Comparison of ENCODE assay signal across 8 mouse cellular contexts in the genomic region with DNA sequence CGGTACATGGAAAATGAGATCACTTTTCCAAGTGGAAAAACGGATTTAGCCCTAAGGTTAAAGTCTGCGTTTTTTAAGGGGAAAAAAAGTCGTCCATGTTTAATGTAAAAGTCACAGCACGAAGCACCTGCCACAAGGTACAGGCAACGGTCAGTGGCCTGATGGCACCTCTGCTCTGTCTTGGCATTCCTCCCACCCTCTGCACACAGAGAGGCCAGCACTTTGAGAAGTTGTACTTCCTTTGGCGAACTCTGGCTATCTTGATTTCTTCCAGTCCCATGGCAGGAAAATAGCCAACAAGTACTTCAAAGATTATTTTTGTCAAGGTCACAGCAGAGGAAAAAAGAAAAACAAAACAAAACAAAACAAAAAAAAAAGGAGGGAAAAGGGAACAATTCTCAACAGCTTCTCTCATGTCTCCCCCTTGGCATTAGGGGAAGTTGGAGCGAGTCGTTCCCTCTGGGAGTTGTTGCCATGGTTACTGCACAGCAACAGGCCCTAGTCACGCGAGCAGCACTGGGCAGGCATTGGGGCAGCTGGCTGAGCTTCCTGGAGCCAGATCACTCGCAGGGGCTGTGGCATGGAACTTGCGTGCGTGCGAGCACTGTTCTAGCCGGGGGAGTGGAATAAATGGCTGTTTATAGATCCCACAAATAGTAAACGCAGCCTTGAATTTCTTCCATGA. TPM values are rescaled to one million over a fixed set of nuclear protein-coding genes. Genes with fewer than 3 reads are reported as not detected.
DNase-seq lines count a peak whose midpoint lies in the region; ATAC-seq lines count a peak whose summit lies in the region.

No protein-coding gene starts in this region.

- peak overlapping the region; percentile 16; the same call in 1 of the 2 replicates for H3K9ac ChIP-seq in forebrain, embryonic 11.5 days (ENCODE audit: low read length)
- H3K9ac ChIP-seq in heart, embryonic 13.5 days, result peak overlapping the region; percentile 37; the same call in 1 of the 2 replicates
- no peak overlapping the region for H3K9ac ChIP-seq in kidney, embryonic 16.5 days (replicated peaks; ENCODE audit: low read length)
- H3K9ac ChIP-seq in liver, embryonic 11.5 days (ENCODE audit: low read depth, low read length), result no peak overlapping the region
- no peak overlapping the region for H3K9ac ChIP-seq in neural tube, embryonic 12.5 days

- ATAC-seq in forebrain, embryonic 11.5 days (replicated peaks; ENCODE audit: low FRiP score), result peak; percentile 97
- peak; percentile 46; the same call in 1 of the 2 replicates for ATAC-seq in heart, embryonic 13.5 days (ENCODE audit: extremely low read depth, insufficient number of reproducible peaks, low FRiP score, low TSS enrichment)
- peak; percentile 94 for ATAC-seq in kidney, embryonic 16.5 days (ENCODE audit: low FRiP score, low TSS enrichment)
- peak; percentile 61; the same call in 1 of the 2 replicates for ATAC-seq in liver, embryonic 11.5 days (replicated peaks; ENCODE audit: low FRiP score)
- peak; percentile 96 for ATAC-seq in neural tube, embryonic 12.5 days (ENCODE audit: low FRiP score, low read depth)

- H3K4me3 ChIP-seq in forebrain, embryonic 11.5 days (ENCODE audit: low read depth, low read length), result no peak overlapping the region
- H3K4me3 ChIP-seq in heart, embryonic 13.5 days, result peak overlapping the region; percentile 27
- peak overlapping the region; percentile 12; the same call in 1 of the 2 replicates for H3K4me3 ChIP-seq in kidney, embryonic 16.5 days (ENCODE audit: low read length)
- H3K4me3 ChIP-seq in liver, embryonic 11.5 days (ENCODE audit: low read depth, low read length), result no peak overlapping the region
- no peak overlapping the region for H3K4me3 ChIP-seq in neural tube, embryonic 12.5 days

- 32% methylated on average over 17 of the region's 17 CpGs for WGBS in forebrain, embryonic 11.5 days
- WGBS in heart, embryonic 13.5 days, result 21% methylated on average over 17 of the region's 17 CpGs
- 28% methylated on average over 17 of the region's 17 CpGs for WGBS in kidney, embryonic 16.5 days
- WGBS in liver, embryonic 11.5 days, result 47% methylated on average over 17 of the region's 17 CpGs
- WGBS in neural tube, embryonic 12.5 days, result 30% methylated on average over 17 of the region's 17 CpGs

- peak overlapping the region; percentile 34; the same call in 1 of the 2 replicates for H3K4me2 ChIP-seq in forebrain, embryonic 11.5 days (ENCODE audit: low read depth, low read length, severe bottlenecking)
- peak overlapping the region; percentile 62 for H3K4me2 ChIP-seq in heart, embryonic 13.5 days
- H3K4me2 ChIP-seq in kidney, embryonic 16.5 days (replicated peaks; ENCODE audit: low read depth, low read length), result peak overlapping the region; percentile 30
- no peak overlapping the region; the same call in 1 of the 2 replicates for H3K4me2 ChIP-seq in liver, embryonic 11.5 days
- peak overlapping the region; percentile 37 for H3K4me2 ChIP-seq in neural tube, embryonic 12.5 days (replicated peaks)

- H3K27me3 ChIP-seq in forebrain, embryonic 11.5 days (ENCODE audit: control insufficient read depth, insufficient read depth, low read length), result no peaks in the 10 kb centered on the region
- peaks cover 4% of the 10 kb centered on the region; the same call in 1 of the 2 replicates for H3K27me3 ChIP-seq in heart, embryonic 13.5 days (replicated peaks)
- H3K27me3 ChIP-seq in kidney, embryonic 16.5 days (ENCODE audit: insufficient read depth, low read length), result no peaks in the 10 kb centered on the region; the same call in 1 of the 2 replicates
- no peaks in the 10 kb centered on the region for H3K27me3 ChIP-seq in liver, embryonic 11.5 days (replicated peaks; ENCODE audit: control insufficient read depth, insufficient read depth, low read length)
- no peaks in the 10 kb centered on the region for H3K27me3 ChIP-seq in neural tube, embryonic 12.5 days (replicated peaks)

- DNase-seq in layer of hippocampus, adult 11-12 months (ENCODE audit: low spot score), result peak; percentile 63
- DNase-seq in layer of hippocampus, adult 9-10 months (ENCODE audit: low spot score), result no peak
- DNase-seq in forebrain, embryonic 11.5 days (ENCODE audit: low spot score), result peak; percentile 85
- peak; percentile 36 for DNase-seq in liver, embryonic 11.5 days (ENCODE audit: low spot score)
- peak; percentile 58 to 71 for DNase-seq in urinary bladder, postnatal 4 days (ENCODE audit: low spot score in 2 of 2)

- H3K27ac ChIP-seq in forebrain, embryonic 11.5 days (ENCODE audit: low read depth, low read length), result no peak overlapping the region
- peak overlapping the region; percentile 13; the same call in 1 of the 2 replicates for H3K27ac ChIP-seq in heart, embryonic 13.5 days (replicated peaks)
- no peak overlapping the region for H3K27ac ChIP-seq in kidney, embryonic 16.5 days (ENCODE audit: low read length)
- H3K27ac ChIP-seq in liver, embryonic 11.5 days (ENCODE audit: low read depth, low read length), result no peak overlapping the region
- no peak overlapping the region for H3K27ac ChIP-seq in neural tube, embryonic 12.5 days

- no peaks in the 10 kb centered on the region; the same call in 1 of the 2 replicates for H3K4me1 ChIP-seq in forebrain, embryonic 11.5 days (replicated peaks; ENCODE audit: control insufficient read depth, insufficient read depth, low read length)
- peaks cover 18% of the 10 kb centered on the region for H3K4me1 ChIP-seq in heart, embryonic 13.5 days
- peaks cover 7% of the 10 kb centered on the region for H3K4me1 ChIP-seq in kidney, embryonic 16.5 days (ENCODE audit: insufficient read depth, low read length)
- H3K4me1 ChIP-seq in liver, embryonic 11.5 days (replicated peaks; ENCODE audit: control insufficient read depth, insufficient read depth, low read length), result peaks cover 7% of the 10 kb centered on the region; the same call in 1 of the 2 replicates
- peaks cover 9% of the 10 kb centered on the region for H3K4me1 ChIP-seq in neural tube, embryonic 12.5 days

- H3K36me3 ChIP-seq in forebrain, embryonic 11.5 days (ENCODE audit: control insufficient read depth, insufficient read depth, low read length), result no peaks in the 10 kb centered on the region
- no peaks in the 10 kb centered on the region for H3K36me3 ChIP-seq in heart, embryonic 13.5 days
- no peaks in the 10 kb centered on the region for H3K36me3 ChIP-seq in kidney, embryonic 16.5 days (ENCODE audit: insufficient read depth, low read length)
- no peaks in the 10 kb centered on the region for H3K36me3 ChIP-seq in liver, embryonic 11.5 days (ENCODE audit: control insufficient read depth, insufficient read depth, low read length)
- no peaks in the 10 kb centered on the region for H3K36me3 ChIP-seq in neural tube, embryonic 12.5 days

- H3K9me3 ChIP-seq in forebrain, embryonic 11.5 days (ENCODE audit: control insufficient read depth, low read length), result no peaks in the 10 kb centered on the region
- no peaks in the 10 kb centered on the region for H3K9me3 ChIP-seq in heart, embryonic 13.5 days
- no peaks in the 10 kb centered on the region for H3K9me3 ChIP-seq in kidney, embryonic 16.5 days (ENCODE audit: low read length)
- no peaks in the 10 kb centered on the region for H3K9me3 ChIP-seq in liver, embryonic 11.5 days (ENCODE audit: control insufficient read depth, low read length)
- no peaks in the 10 kb centered on the region for H3K9me3 ChIP-seq in neural tube, embryonic 12.5 days

RNA-seq across cellular contexts. Expression of gene Exoc3, which starts 36.8 kb away (rescaled TPM):
- 71.1 and 80.1 TPM in 2 replicates for polyA plus RNA-seq in forebrain, embryonic 11.5 days (2014; fragmentation: Nextera tagmentation; extraction: Ambion mirVana)
- polyA plus RNA-seq in heart, embryonic 13.5 days (2015; fragmentation: Nextera tagmentation; extraction: Ambion mirVana), result 46.9 and 56.7 TPM in 2 replicates
- 68.1 and 70.0 TPM in 2 replicates for polyA plus RNA-seq in kidney, embryonic 16.5 days (2015; fragmentation: Nextera tagmentation; extraction: Ambion mirVana)
- polyA plus RNA-seq in liver, embryonic 11.5 days (2014; fragmentation: Nextera tagmentation; extraction: Ambion mirVana), result 50.2 and 55.9 TPM in 2 replicates
- polyA plus RNA-seq in neural tube, embryonic 12.5 days (2016; fragmentation: Nextera tagmentation; extraction: Ambion mirVana), result 83.6 and 91.4 TPM in 2 replicates

RNA-seq across cellular contexts. Expression of gene Ahrr, which starts 46.8 kb away (rescaled TPM):
- 1.1 and 1.8 TPM in 2 replicates for polyA plus RNA-seq in forebrain, embryonic 11.5 days (2014; fragmentation: Nextera tagmentation; extraction: Ambion mirVana)
- 0.51 and 0.61 TPM in 2 replicates for polyA plus RNA-seq in heart, embryonic 13.5 days (2015; fragmentation: Nextera tagmentation; extraction: Ambion mirVana)
- 0.46 and 0.55 TPM in 2 replicates for polyA plus RNA-seq in kidney, embryonic 16.5 days (2015; fragmentation: Nextera tagmentation; extraction: Ambion mirVana)
- polyA plus RNA-seq in liver, embryonic 11.5 days (2014; fragmentation: Nextera tagmentation; extraction: Ambion mirVana), result 0.18 and 0.49 TPM in 2 replicates
- 0.77 and 1.3 TPM in 2 replicates for polyA plus RNA-seq in neural tube, embryonic 12.5 days (2016; fragmentation: Nextera tagmentation; extraction: Ambion mirVana)

Comparison
In these comparisons a context has a peak if more than half of its experiments do, and no peak if none do; other contexts are left out.
1. ATAC-seq: peak in every context shown above with its lines; median percentile 97 in forebrain, embryonic 11.5 days; 96 in neural tube, embryonic 12.5 days; 94 in kidney, embryonic 16.5 days; 61 in liver, embryonic 11.5 days; 46 in heart, embryonic 13.5 days.
2. H3K4me3 ChIP-seq: peak in heart, embryonic 13.5 days (single experiment) and kidney, embryonic 16.5 days (single experiment); none in forebrain, embryonic 11.5 days (single experiment), liver, embryonic 11.5 days (single experiment) and neural tube, embryonic 12.5 days (single experiment).
3. H3K9ac ChIP-seq: peak in forebrain, embryonic 11.5 days (single experiment) and heart, embryonic 13.5 days (single experiment); none in kidney, embryonic 16.5 days (single experiment), liver, embryonic 11.5 days (single experiment) and neural tube, embryonic 12.5 days (single experiment).